ENCODE assay signal across 24 mouse cellular contexts in genomic region chr5:53111036-53111435, GRCm38 (mm10).
A peak's percentile ranks its signal among the peaks of the same experiment; 100 is the strongest.
DNase-seq lines count a peak whose midpoint lies in the region; ATAC-seq lines count a peak whose summit lies in the region.
"Had no signal": no experiment of that assay in that cellular context is flagged by ENCODE, and none has a peak within 500 bp of the region (broad histone marks: within the 10 kb centered on the region; RNA-seq: fewer than 3 reads in every experiment).

No protein-coding gene starts in this region.

- H3K4me1 ChIP-seq in intestine, embryonic 15.5 days (replicated peaks), result peaks cover 17% of the 10 kb centered on the region; the same call in 1 of the 2 replicates
- no peaks in the 10 kb centered on the region; the same call in 1 of the 2 replicates for H3K4me1 ChIP-seq in intestine, embryonic 16.5 days (ENCODE audit: control insufficient read depth, insufficient read depth, low read length)
- H3K4me1 ChIP-seq: embryonic facial prominence, embryonic 12.5 days had no signal

- peak; percentile 83 for DNase-seq in kidney, adult 9 months
- DNase-seq in kidney, postnatal 14 days, result peak; percentile 63
- no peak for DNase-seq in gastrocnemius, adult 18-20 months (ENCODE audit: low spot score)
- DNase-seq in thymus, postnatal 36 days, result no peak
- DNase-seq in cerebellum, adult 11-12 months, result no peak
- DNase-seq: adrenal gland, adult 2 months; cerebellum, adult 11 months; cerebellum, postnatal 25 days; forebrain, postnatal 0 days; gastrocnemius, postnatal 36 days; layer of hippocampus, adult 9-11 months; lung, postnatal 4 days; right cerebral cortex, postnatal 4 days; thymus, adult 18-20 months had no signal

- no peak overlapping the region for H3K4me3 ChIP-seq in intestine, embryonic 15.5 days (replicated peaks)
- H3K4me3 ChIP-seq in intestine, embryonic 16.5 days (ENCODE audit: low read length), result no peak overlapping the region
- H3K4me3 ChIP-seq: embryonic facial prominence, embryonic 12.5 days; left cerebral cortex, adult 2 months; limb, embryonic 15.5 days; lung, embryonic 15.5 days; midbrain, embryonic 15.5 days; myocyte had no signal

- no peaks in the 10 kb centered on the region for H3K9me3 ChIP-seq in intestine, embryonic 15.5 days
- 0 out of 2 replicates have a peak, but pooled peaks cover 4% of the 10 kb centered on the region for H3K9me3 ChIP-seq in intestine, embryonic 16.5 days (ENCODE audit: control insufficient read depth, low read length)
- H3K9me3 ChIP-seq: embryonic facial prominence, embryonic 12.5 days; limb, embryonic 15.5 days; lung, embryonic 15.5 days; midbrain, embryonic 15.5 days had no signal

- WGBS in intestine, embryonic 15.5 days, result 62% methylated on average over 5 of the region's 5 CpGs
- 66% methylated on average over 5 of the region's 5 CpGs for WGBS in intestine, embryonic 16.5 days

- H3K4me2 ChIP-seq in intestine, embryonic 15.5 days (replicated peaks), result no peak overlapping the region
- H3K4me2 ChIP-seq in intestine, embryonic 16.5 days (ENCODE audit: low read depth, low read length), result no peak overlapping the region
- H3K4me2 ChIP-seq: embryonic facial prominence, embryonic 12.5 days; limb, embryonic 15.5 days; lung, embryonic 15.5 days; midbrain, embryonic 15.5 days had no signal

- H3K27me3 ChIP-seq in intestine, embryonic 15.5 days (replicated peaks), result no peaks in the 10 kb centered on the region
- no peaks in the 10 kb centered on the region for H3K27me3 ChIP-seq in intestine, embryonic 16.5 days (replicated peaks; ENCODE audit: control insufficient read depth, insufficient read depth, low read length)
- H3K27me3 ChIP-seq: embryonic facial prominence, embryonic 12.5 days; limb, embryonic 15.5 days; lung, embryonic 15.5 days; midbrain, embryonic 15.5 days had no signal

- H3K9ac ChIP-seq in intestine, embryonic 15.5 days, result no peak overlapping the region
- no peak overlapping the region for H3K9ac ChIP-seq in intestine, embryonic 16.5 days (ENCODE audit: low read depth, low read length)
- H3K9ac ChIP-seq: embryonic facial prominence, embryonic 12.5 days; forebrain, postnatal 0 days; limb, embryonic 15.5 days; liver, embryonic 14.5 days; lung, embryonic 15.5 days; midbrain, embryonic 15.5 days had no signal

- ATAC-seq in intestine, embryonic 15.5 days, result no peak
- ATAC-seq in intestine, embryonic 16.5 days, result no peak
- ATAC-seq: forebrain, postnatal 0 days; hindbrain, postnatal 0 days; midbrain, embryonic 15.5 days had no signal

- peaks cover 4% of the 10 kb centered on the region for H3K36me3 ChIP-seq in intestine, embryonic 15.5 days
- peaks cover 7% of the 10 kb centered on the region; the same call in 1 of the 2 replicates for H3K36me3 ChIP-seq in intestine, embryonic 16.5 days (ENCODE audit: control insufficient read depth, insufficient read depth, low read length)
- H3K36me3 ChIP-seq: embryonic facial prominence, embryonic 12.5 days; limb, embryonic 15.5 days; lung, embryonic 15.5 days; midbrain, embryonic 15.5 days had no signal

- peak overlapping the region; percentile 38 for H3K27ac ChIP-seq in intestine, embryonic 15.5 days
- peak overlapping the region; percentile 83 for H3K27ac ChIP-seq in intestine, embryonic 16.5 days (ENCODE audit: low read length)
- H3K27ac ChIP-seq: embryonic facial prominence, embryonic 12.5 days; hindbrain, postnatal 0 days; left cerebral cortex, adult 2 months; limb, embryonic 15.5 days; liver, embryonic 14.5 days; lung, embryonic 15.5 days; midbrain, embryonic 15.5 days had no signal

Comparison
In these comparisons a context has a peak if more than half of its experiments do, and no peak if none do; other contexts are left out.
1. DNase-seq: peak in kidney, adult 9 months (single experiment) and kidney, postnatal 14 days (single experiment); none in gastrocnemius, adult 18-20 months (single experiment), thymus, postnatal 36 days (0 of 2) and cerebellum, adult 11-12 months (single experiment).